Mouse (Mus musculus) kidney, embryonic 14.5 days (tissue): ENCODE measurements around the gene Krt23. TPM values are rescaled to one million over a fixed set of nuclear protein-coding genes. Genes with fewer than 3 reads are reported as not detected.

Experiments
- ATAC-seq: fragments of 200-750 bp; cut with Nextera tagmentation; 2 replicates; pipeline ENCODE4 v1.8.0; 2017; ENCODE audit warnings: moderate number of reproducible peaks, mild to moderate bottlenecking, moderate TSS enrichment, moderate library complexity; ENCODE audit not compliant: low FRiP score, low TSS enrichment
- H3K27ac ChIP-seq: fragments of 300-500 bp; sonication (generic); 2 replicates; pipeline ENCODE4 v1.5.1; 2014; ENCODE audit warnings: low read depth, mild to moderate bottlenecking, low read length, moderate library complexity, mixed read lengths
- H3K27me3 ChIP-seq: fragments of 300-500 bp; sonication (generic); 2 replicates; pipeline ENCODE4 v1.6.1; 2014; ENCODE audit warnings: mild to moderate bottlenecking, low read length; ENCODE audit not compliant: control insufficient read depth, insufficient read depth
- H3K36me3 ChIP-seq: fragments of 300-500 bp; sonication (generic); 2 replicates; pipeline ENCODE4 v1.6.1; 2014; ENCODE audit warnings: low read length, mixed read lengths; ENCODE audit not compliant: control insufficient read depth, insufficient read depth
- H3K4me1 ChIP-seq: fragments of 300-500 bp; sonication (generic); 2 replicates; pipeline ENCODE4 v1.6.1; 2014; ENCODE audit warnings: low read length, mixed read lengths; ENCODE audit not compliant: control insufficient read depth, insufficient read depth
- H3K4me2 ChIP-seq: fragments of 300-500 bp; sonication (generic); replicated peaks from 2 replicates; pipeline ENCODE4 v1.6.1; 2014; ENCODE audit warnings: low read depth, mild to moderate bottlenecking, low read length
- H3K4me3 ChIP-seq: fragments of 300-500 bp; sonication (generic); 2 replicates; pipeline ENCODE4 v1.5.1; 2014; ENCODE audit warnings: mild to moderate bottlenecking, low read length
- H3K9ac ChIP-seq: fragments of 300-500 bp; sonication (generic); 2 replicates; pipeline ENCODE4 v1.6.1; 2014; ENCODE audit warnings: low read depth, mild to moderate bottlenecking, low read length, moderate library complexity
- H3K9me3 ChIP-seq: fragments of 300-500 bp; sonication (generic); 2 replicates; pipeline ENCODE4 v1.6.1; 2016; ENCODE audit warnings: low read length; ENCODE audit not compliant: control insufficient read depth
- WGBS: fragments of 180-500 bp; shearing (Covaris S2); extraction: QIAGEN DNeasy Blood & Tissue Kit; methylation state at CpG from one replicate; pipeline ENCODE4 v1.1.7; 2014; 5-methylcytosine and 5-hydroxymethylcytosine counted together
- polyA plus RNA-seq: library from polyadenylated mRNA; unstranded; fragments of >200 nt; fragmentation: Nextera tagmentation; extraction: Ambion mirVana; gene quantifications from 2 replicates; pipeline ENCODE4 v1.2.1, GENCODE M21; 2014

The Krt23 gene
- polyA plus RNA-seq, 1 experiment from 2014 or later = 33.3 TPM

DNA sequence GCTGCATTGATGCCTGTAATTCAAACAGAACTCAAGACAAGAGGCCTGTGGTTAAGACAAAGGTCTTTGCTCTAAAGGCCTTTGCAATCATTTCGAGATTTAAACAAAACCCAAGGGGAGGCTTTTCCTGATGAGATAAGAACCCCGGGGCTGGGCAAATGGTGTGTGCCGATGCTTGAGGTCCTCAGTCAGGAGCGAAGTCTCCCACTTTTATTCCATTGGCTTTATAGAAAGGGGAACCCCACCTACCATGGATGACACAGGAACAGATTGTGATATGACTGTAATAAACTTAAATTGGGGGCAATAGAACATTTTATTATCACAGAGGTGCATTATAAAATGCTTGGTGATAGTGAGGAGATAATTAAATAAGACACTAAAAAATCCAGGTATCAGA is 56.3 kb downstream of the Krt23 start:
- no peaks in the 10 kb centered on the region for H3K36me3 ChIP-seq
- H3K4me2 ChIP-seq = no peak overlapping the region
- no peaks in the 10 kb centered on the region for H3K4me1 ChIP-seq
- H3K4me3 ChIP-seq = no peak overlapping the region
- H3K9ac ChIP-seq = no peak overlapping the region
- WGBS = 87% methylated on average over 4 of the region's 4 CpGs
- H3K9me3 ChIP-seq = no peaks in the 10 kb centered on the region
- no peak overlapping the region for H3K27ac ChIP-seq
- no peak for ATAC-seq
- H3K27me3 ChIP-seq = no peaks in the 10 kb centered on the region

DNA sequence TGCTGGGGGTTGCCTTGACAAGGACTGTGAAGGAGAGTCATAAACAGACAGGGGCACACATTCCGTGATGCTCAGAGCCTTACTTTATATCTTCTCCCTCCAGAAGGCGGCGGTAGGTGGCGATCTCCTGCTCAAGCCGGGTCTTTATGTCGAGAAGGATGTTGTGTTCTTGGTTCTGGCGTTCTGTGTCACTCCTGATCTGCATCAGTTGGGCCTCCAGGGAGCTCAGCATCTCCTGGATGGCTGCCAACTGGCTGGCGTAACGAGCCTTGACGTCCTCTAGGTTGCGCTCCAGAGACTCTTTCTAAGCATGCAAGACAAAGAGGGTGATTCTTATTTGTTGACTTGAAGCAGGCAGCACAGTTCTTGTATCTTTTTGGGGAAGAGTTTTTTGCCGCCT is 62.3 kb downstream of the Krt23 start:
- H3K27me3 ChIP-seq = no peaks in the 10 kb centered on the region
- no peaks in the 10 kb centered on the region for H3K4me1 ChIP-seq
- WGBS = 59% methylated on average over 12 of the region's 12 CpGs
- H3K4me3 ChIP-seq = no peak overlapping the region
- no peak overlapping the region for H3K4me2 ChIP-seq
- no peaks in the 10 kb centered on the region for H3K9me3 ChIP-seq
- H3K27ac ChIP-seq = no peak overlapping the region
- no peak overlapping the region for H3K9ac ChIP-seq
- H3K36me3 ChIP-seq = no peaks in the 10 kb centered on the region
- no peak for ATAC-seq

Other genes starting within 250 kb of the Krt23 start
- 0.11 and 0.51 TPM in 2 replicates for gene Krt222, start 249.1 kb downstream of the Krt23 start, polyA plus RNA-seq
- gene Krt24, start 207.9 kb downstream of the Krt23 start, polyA plus RNA-seq = not detected in 2 replicates
- gene Krt25, start 170.2 kb downstream of the Krt23 start, polyA plus RNA-seq = not detected in 2 replicates
- not detected in 2 replicates for gene Krt26, start 155.2 kb downstream of the Krt23 start, polyA plus RNA-seq
- gene Krt27, start 142.0 kb downstream of the Krt23 start, polyA plus RNA-seq = not detected in 2 replicates
- gene Krt28, start 118.2 kb downstream of the Krt23 start, polyA plus RNA-seq = 0.18 TPM in 1 of 2 replicates, not detected in the other
- 31.3 and 37.5 TPM in 2 replicates for gene Krt10, start 103.8 kb downstream of the Krt23 start, polyA plus RNA-seq
- not detected in 2 replicates for gene Krt12, start 70.9 kb downstream of the Krt23 start, polyA plus RNA-seq
- gene Krt20, start 55.0 kb downstream of the Krt23 start, polyA plus RNA-seq = 0.22 and 0.36 TPM in 2 replicates
- 0.43 and 0.69 TPM in 2 replicates for gene Krt39, start 28.2 kb upstream of the Krt23 start, polyA plus RNA-seq
- gene Krt40, start 50.0 kb upstream of the Krt23 start, polyA plus RNA-seq = not detected in 2 replicates
- not detected in 2 replicates for gene Krtap3-3, start 57.7 kb upstream of the Krt23 start, polyA plus RNA-seq
- gene Krtap3-2, start 63.7 kb upstream of the Krt23 start, polyA plus RNA-seq = not detected in 2 replicates
- not detected in 2 replicates for gene Gm11939, start 66.3 kb upstream of the Krt23 start, polyA plus RNA-seq
- gene Krtap3-1, start 73.5 kb upstream of the Krt23 start, polyA plus RNA-seq = not detected in 2 replicates
- gene Krtap1-5, start 87.9 kb upstream of the Krt23 start, polyA plus RNA-seq = not detected in 2 replicates
- gene Krtap1-4, start 90.5 kb upstream of the Krt23 start, polyA plus RNA-seq = not detected in 2 replicates
- not detected in 2 replicates for gene Krtap1-3, start 98.2 kb upstream of the Krt23 start, polyA plus RNA-seq
- gene Krtap9-3, start 105.0 kb upstream of the Krt23 start, polyA plus RNA-seq = not detected in 2 replicates
- not detected in 2 replicates for gene Gm11938, start 110.2 kb upstream of the Krt23 start, polyA plus RNA-seq
- gene Gm11937, start 117.1 kb upstream of the Krt23 start, polyA plus RNA-seq = not detected in 2 replicates
- not detected in 2 replicates for gene Krtap2-4, start 121.7 kb upstream of the Krt23 start, polyA plus RNA-seq
- gene Gm11562, start 127.3 kb upstream of the Krt23 start, polyA plus RNA-seq = not detected in 2 replicates
- not detected in 2 replicates for gene Krtap4-1, start 135.1 kb upstream of the Krt23 start, polyA plus RNA-seq
- gene Krtap4-2, start 141.9 kb upstream of the Krt23 start, polyA plus RNA-seq = not detected in 2 replicates
- not detected in 2 replicates for gene Krtap4-7, start 151.0 kb upstream of the Krt23 start, polyA plus RNA-seq
- not detected in 2 replicates for gene Gm11555, start 157.1 kb upstream of the Krt23 start, polyA plus RNA-seq
- gene Gm11563, start 165.8 kb upstream of the Krt23 start, polyA plus RNA-seq = not detected in 2 replicates
- gene Krtap4-6, start 172.8 kb upstream of the Krt23 start, polyA plus RNA-seq = not detected in 2 replicates
- not detected in 2 replicates for gene Gm14190, start 197.6 kb upstream of the Krt23 start, polyA plus RNA-seq
- gene Gm14180, start 241.2 kb upstream of the Krt23 start, polyA plus RNA-seq = not detected in 2 replicates